Mouse (Mus musculus) adrenal gland, adult 2 months (tissue): ENCODE measurements at regions not wholly inside any gene's neighbourhood (a gene's known extent, or its start where the extent isn't known, plus 50 kb on each side); places are given as distances from the start of the nearest gene placed in this dataset.

Experiments used
- DNase-seq: peaks from one replicate; pipeline ENCODE4 v3.0.0; 2021

DNA sequence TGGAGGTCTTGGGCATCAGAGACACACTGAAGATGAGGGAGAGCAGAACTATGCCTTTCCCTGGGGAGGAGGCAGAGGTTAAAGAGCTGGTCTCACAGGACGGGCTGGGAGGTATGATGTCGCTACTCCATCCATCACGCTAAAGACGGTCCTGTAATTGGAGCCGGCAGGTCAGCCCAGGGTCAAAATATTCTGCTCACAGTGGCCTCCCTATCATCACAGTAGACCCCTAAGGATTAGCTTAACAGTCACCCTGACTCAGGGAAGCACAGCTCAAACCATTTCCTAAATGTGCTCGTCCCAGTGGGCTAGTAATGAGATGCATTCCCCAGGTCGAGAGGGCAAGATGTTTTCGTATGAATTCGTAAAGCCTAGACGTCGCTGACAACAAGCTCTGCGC is 53.7 kb upstream of the Mon1b start:
- no peak for DNase-seq

DNA sequence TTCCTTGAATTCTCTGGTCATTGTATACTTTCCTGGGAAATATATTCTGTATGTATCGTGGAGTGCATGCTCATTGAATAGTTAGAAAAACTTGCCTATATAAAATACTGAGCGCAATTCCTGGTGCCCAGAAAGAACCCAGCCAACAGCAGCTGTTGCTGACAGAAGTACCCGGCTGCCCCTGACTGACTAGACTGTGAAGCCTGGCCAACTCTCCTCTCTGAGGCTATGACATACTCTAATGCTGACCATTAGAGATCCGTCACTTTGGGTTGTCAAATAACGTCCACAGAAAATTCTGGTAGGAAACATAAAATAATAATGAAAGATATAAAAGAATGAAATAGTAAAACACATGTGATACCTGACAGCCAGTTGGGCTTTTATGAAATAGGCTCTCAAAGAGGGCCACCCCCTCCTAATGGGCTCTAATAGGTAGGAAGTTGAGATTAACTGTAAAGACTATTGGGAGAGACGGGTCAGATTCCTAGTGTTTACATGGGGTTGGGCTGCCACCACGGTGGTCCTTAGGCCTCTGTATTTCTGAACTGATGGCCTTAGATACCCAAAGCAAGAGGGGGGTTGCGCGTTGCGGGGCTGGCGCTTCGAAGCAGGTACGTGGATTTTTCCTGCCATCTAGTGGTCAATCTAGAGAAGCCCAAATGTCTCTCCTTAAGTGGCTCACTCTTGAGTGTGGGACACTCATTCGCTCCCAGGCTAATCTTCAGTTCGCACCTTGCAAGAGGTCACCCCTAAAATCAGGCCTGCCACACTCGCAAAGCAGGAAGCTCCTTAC is 53.0 kb upstream of the Mon1b start:
- DNase-seq, result peak; percentile 10

DNA sequence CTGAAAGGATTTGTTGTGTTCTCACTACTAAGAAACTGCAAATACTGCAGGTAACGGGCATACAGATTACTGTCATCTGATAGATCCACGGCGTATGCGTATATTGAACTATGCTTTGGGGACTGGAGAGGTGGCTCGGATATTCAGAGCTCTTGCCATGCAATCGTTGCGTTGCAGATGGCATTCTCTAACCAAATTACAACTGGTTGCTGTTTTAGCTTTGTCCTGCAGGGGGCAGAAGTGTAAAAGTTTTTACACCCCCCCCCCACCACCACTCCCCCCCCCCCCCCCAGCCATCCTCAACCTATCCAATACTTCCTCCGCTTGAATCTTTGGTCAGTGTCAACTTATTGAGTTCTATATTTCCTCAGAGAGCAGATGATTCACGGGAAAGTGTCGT is 51.6 kb upstream of the Mon1b start:
- DNase-seq, result no peak
